Mouse (Mus musculus) ES-Bruce4 (cell line): Measurements from ENCODE around the gene Riiad1.

Experiments
- CTCF ChIP-seq: IDR thresholded peaks from one replicate; pipeline ENCODE4 v1.8.1; 2011; ENCODE audit warnings: low read depth, low read length
- EP300 ChIP-seq: IDR thresholded peaks from 2 replicates; pipeline ENCODE4 v1.6.1; 2011; ENCODE audit warnings: low read depth, low read length; ENCODE audit not compliant: insufficient read depth

- TF ChIP-seq CTCF (no peak), EP300 (no peak)
Measured at GRCm38 (mm10) chr3:94476301-94477035, 3.7 kb downstream of the Riiad1 start.
